Mouse (Mus musculus): ENCODE measurements around the gene Col28a1.

DNA sequence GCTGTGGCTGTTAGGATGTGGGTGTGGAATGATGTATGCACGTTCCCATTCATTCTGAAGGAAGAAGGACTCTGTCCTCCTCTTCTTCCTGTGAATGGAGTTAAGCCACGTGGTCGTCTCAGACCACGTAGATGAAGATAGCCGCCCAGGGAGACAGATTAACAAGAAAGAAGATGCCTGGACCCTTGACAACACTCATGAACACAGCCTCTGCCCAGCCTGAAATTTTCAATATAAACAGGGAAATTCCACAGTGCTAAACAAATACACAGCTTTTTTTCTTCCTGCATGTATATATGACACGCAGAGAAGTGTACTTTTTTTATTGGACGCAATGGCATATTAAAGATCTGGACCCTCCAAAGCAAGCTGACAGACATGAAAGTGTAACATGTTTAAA, 98.9 kb downstream of the Col28a1 start:
- TF ChIP-seq POLR2A (IDR thresholded peaks at IDR 0.05; ENCODE audit: insufficient read depth, low read depth, low read length): no peak
- no peak for TF ChIP-seq CTCF (IDR thresholded peaks at IDR 0.05; ENCODE audit: insufficient read depth, low read depth, low read length)
